Mouse (Mus musculus): Measurements from ENCODE around the gene Rnf227.

DNA sequence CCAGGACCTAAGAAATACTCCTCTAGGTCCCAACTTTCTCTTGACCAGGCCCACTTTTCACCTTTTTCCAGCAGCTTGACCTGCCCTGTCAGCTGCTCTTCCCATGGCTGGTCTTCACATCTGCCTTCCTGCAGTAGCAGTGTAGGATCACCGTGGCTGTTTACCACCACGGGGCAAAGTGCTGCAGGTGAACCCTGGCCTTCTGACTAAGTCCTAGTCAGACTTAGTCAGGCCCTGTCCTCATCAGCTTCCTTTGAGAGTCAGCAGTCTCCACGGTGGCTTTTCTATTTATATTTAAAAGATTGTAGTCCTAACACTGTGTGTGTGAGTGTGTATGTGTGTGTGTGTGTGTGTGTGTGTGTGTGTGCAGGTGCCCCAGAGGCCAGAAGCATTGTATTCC is 37.5 kb downstream of the Rnf227 start:
- TF ChIP-seq POLR2A (IDR thresholded peaks at IDR 0.05; ENCODE audit: low read depth, low read length) (no peak; the same call in 1 of the 2 replicates), CTCF (IDR thresholded peaks at IDR 0.05; ENCODE audit: extremely low read depth, insufficient read length, insufficient replicate concordance, low read depth, low read length) (no peak)

Measured in small intestine, adult 2 months (tissue).